Mouse (Mus musculus): ENCODE data around the gene Cyp3a25. TPM values are rescaled to one million over a fixed set of nuclear protein-coding genes. Genes with fewer than 3 reads are reported as not detected.
"Not testable (repeated sequence)": the region's sequence is repeated elsewhere in the genome, so short reads cannot be mapped to it uniquely, and the experiment has no call there.

Cyp3a25 gene
- total RNA-seq (2021), result not detected

DNA sequence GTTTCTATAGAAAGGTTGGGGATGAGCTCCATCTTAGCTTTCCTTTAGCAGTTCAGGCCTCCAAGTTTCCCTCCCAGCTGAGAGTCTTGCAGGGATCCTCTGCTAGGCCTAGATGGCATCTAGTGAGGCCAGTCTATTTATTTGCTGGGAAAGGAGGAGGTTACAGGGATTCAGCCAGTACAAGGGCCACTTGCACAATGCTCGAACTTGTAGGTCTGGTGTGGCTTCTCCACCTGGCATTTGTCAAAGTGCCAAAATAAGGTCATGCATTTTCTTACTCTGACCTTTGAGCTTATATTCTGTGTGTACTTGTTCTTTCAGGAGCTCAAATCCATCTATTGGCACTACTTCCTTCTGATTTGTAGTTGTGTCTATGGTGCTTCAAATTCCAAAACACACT, at the start of gene Cyp3a25:
Cyp3a25 (minus strand) TSS at position 110 of the 400 bp plus-strand sequence.
- intact Hi-C loops (cut with DNase I); DNase-seq (ENCODE audit: low spot score in 2 of 2): not testable (repeated sequence)

- no peak for DNase-seq (ENCODE audit: low spot score in 2 of 2)
- intact Hi-C loops (cut with DNase I), result no loop called here
Measured at GRCm38 (mm10) chr5:146021136-146021535, 11.7 kb upstream of the Cyp3a25 start.

GRCm38 (mm10) chr5:146018275-146018674, 8.9 kb upstream of the Cyp3a25 start:
- DNase-seq (ENCODE audit: low spot score in 2 of 2), result no peak
- intact Hi-C loops (cut with DNase I), result no loop called here

GRCm38 (mm10) chr5:146011251-146011650, 1.8 kb upstream of the Cyp3a25 start:
- DNase-seq (ENCODE audit: low spot score in 2 of 2), result no peak
- intact Hi-C loops (cut with DNase I), result no loop called here

DNA sequence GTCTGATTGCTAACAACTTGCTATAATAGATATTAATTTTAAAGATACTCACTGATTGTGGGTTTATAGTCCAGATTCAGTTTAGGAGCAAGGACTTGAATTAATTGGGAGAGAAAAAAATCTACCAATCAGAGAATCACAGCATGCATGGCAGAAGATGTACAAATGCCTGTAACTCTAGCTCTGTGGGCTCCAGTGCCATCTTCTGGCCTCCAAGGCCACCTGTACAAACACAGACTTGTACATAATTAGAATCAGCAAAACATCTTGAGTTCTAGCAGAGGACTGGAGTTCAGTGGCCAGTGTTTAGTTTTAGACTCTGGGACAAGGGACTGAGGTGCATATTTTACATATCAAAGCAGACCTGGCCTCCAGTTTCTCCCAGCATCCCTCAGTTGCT, 42.3 kb downstream of the Cyp3a25 start:
- no peak for DNase-seq (ENCODE audit: low spot score in 2 of 2)
- intact Hi-C loops (cut with DNase I), result no loop called here

Other genes with a start within 250 kb of the Cyp3a25 start
- gene Cyp3a44, start 203.7 kb downstream of the Cyp3a25 start, total RNA-seq (2021), result not detected
- gene Cyp3a11, start 129.7 kb downstream of the Cyp3a25 start, total RNA-seq (2021), result not detected
- gene Cyp3a59, start 69.6 kb upstream of the Cyp3a25 start, total RNA-seq (2021), result not detected
- not detected for gene Gm5565, start 150.9 kb upstream of the Cyp3a25 start, total RNA-seq (2021)
- gene Gm6309, start 161.1 kb upstream of the Cyp3a25 start, total RNA-seq (2021), result not detected
- gene 1700001J03Rik, start 175.7 kb upstream of the Cyp3a25 start, total RNA-seq (2021), result under 1 TPM in 1 of 2 experiments, not detected in 1; 0.83 TPM
- gene Rnf6, start 211.9 kb upstream of the Cyp3a25 start, total RNA-seq (2021), result 10 to 100 TPM; 69.7 to 70.1 TPM
- 10 to 100 TPM; 39.5 to 51.3 TPM for gene Cdk8, start 221.6 kb upstream of the Cyp3a25 start, total RNA-seq (2021)

Data from left cerebral cortex, postnatal 25 days (tissue).